Mouse (Mus musculus): Measurements from ENCODE around the gene Kcne1. TPM values are rescaled to one million over a fixed set of nuclear protein-coding genes. Genes with fewer than 3 reads are reported as not detected.

Kcne1 gene
- total and polyA plus RNA-seq, 2 experiments from 2014 or later, result 0.05 to 0.16 TPM

DNA sequence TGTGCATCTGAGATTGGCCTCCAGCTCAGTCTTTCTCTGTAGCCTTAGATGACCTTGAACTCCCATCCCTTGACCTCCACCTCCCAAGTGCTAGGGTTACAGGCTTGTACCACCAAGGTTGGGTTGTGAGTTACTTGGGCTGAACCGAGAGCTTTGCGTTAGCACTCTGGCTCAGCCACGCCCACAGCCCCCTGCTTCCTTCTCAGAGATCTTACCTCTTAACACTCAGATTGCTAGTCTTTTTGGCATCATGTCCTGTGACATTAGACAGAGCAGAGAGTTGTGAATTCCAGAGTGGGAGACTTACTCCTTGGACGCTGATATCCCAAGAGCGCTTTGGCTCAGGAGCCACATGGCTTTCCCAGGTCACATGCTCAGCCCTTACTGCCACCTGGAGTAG is 56.8 kb downstream of the Kcne1 start:
- Histone ChIP-seq H3K36me3 (ENCODE audit: insufficient read depth, low read length) (peaks cover 23% of the 10 kb centered on the region; the same call in 1 of the 2 replicates), H3K4me1 (ENCODE audit: insufficient read depth, low read length) (peaks cover 14% of the 10 kb centered on the region), H3K4me2 (ENCODE audit: low read depth, low read length) (peak overlapping the region; percentile 90), H3K9me3 (ENCODE audit: low read length) (no peaks in the 10 kb centered on the region), H3K27me3 (ENCODE audit: insufficient read depth, low read length) (no peaks in the 10 kb centered on the region), H3K9ac (replicated peaks; ENCODE audit: low read length) (peak overlapping the region; percentile 79; the same call in 1 of the 2 replicates), H3K27ac (peak overlapping the region; percentile 82), H3K4me3 (ENCODE audit: low read length) (peak overlapping the region; percentile 73)
- DNase-seq (ENCODE audit: low spot score) (no peak), ATAC-seq (no peak)
- no peak for TF ChIP-seq CTCF (IDR thresholded peaks at IDR 0.05; ENCODE audit: low read depth)
- 56% methylated on average over 5 of the region's 5 CpGs for WGBS

GRCm38 (mm10) chr16:92301989-92302388 is 57.3 kb downstream of the Kcne1 start:
- Histone ChIP-seq H3K4me3 (ENCODE audit: low read length) (peak overlapping the region; percentile 73), H3K27me3 (ENCODE audit: insufficient read depth, low read length) (no peaks in the 10 kb centered on the region), H3K4me2 (ENCODE audit: low read depth, low read length) (peak overlapping the region; percentile 90), H3K36me3 (ENCODE audit: insufficient read depth, low read length) (peaks cover 18% of the 10 kb centered on the region; the same call in 1 of the 2 replicates), H3K9me3 (ENCODE audit: low read length) (no peaks in the 10 kb centered on the region), H3K9ac (replicated peaks; ENCODE audit: low read length) (peak overlapping the region; percentile 79), H3K4me1 (ENCODE audit: insufficient read depth, low read length) (peaks cover 14% of the 10 kb centered on the region), H3K27ac (peak overlapping the region; percentile 82)
- peak; percentile 65 for DNase-seq (ENCODE audit: low spot score)
- ATAC-seq, result peak; percentile 41; the same call in 1 of the 2 replicates
- 20% methylated on average over 5 of the region's 5 CpGs for WGBS
- no peak for TF ChIP-seq CTCF (IDR thresholded peaks at IDR 0.05; ENCODE audit: low read depth)

- Histone ChIP-seq H3K4me1 (ENCODE audit: insufficient read depth, low read length) (peaks cover 14% of the 10 kb centered on the region), H3K27me3 (ENCODE audit: insufficient read depth, low read length) (no peaks in the 10 kb centered on the region), H3K9ac (replicated peaks; ENCODE audit: low read length) (peak overlapping the region; percentile 79), H3K27ac (peak overlapping the region; percentile 82), H3K36me3 (ENCODE audit: insufficient read depth, low read length) (peaks cover 13% of the 10 kb centered on the region; the same call in 1 of the 2 replicates), H3K4me2 (ENCODE audit: low read depth, low read length) (peak overlapping the region; percentile 90), H3K4me3 (ENCODE audit: low read length) (peak overlapping the region; percentile 73), H3K9me3 (ENCODE audit: low read length) (no peaks in the 10 kb centered on the region)
- under 1% methylated on average over 12 of the region's 12 CpGs for WGBS
- TF ChIP-seq CTCF (IDR thresholded peaks at IDR 0.05; ENCODE audit: low read depth), result no peak
- peak; percentile 66 for ATAC-seq
- DNase-seq (ENCODE audit: low spot score), result peak; percentile 55
These were observed 57.9 kb downstream of the Kcne1 start for GRCm38 (mm10) chr16:92301412-92301806.

- DNase-seq (ENCODE audit: low spot score) (peak; percentile 99), ATAC-seq (peak; percentile 95)
- no peaks in the 10 kb centered on the region for H3K9me3 ChIP-seq (ENCODE audit: low read length)
- H3K4me2 ChIP-seq (ENCODE audit: low read depth, low read length), result peak within 1 kb of the TSS; percentile 90
- WGBS, result 8% methylated on average over 32 of the region's 32 CpGs
- H3K4me3 ChIP-seq (ENCODE audit: low read length), result peak within 1 kb of the TSS; percentile 73
- peaks cover 14% of the 10 kb centered on the region for H3K4me1 ChIP-seq (ENCODE audit: insufficient read depth, low read length)
- no peak for TF ChIP-seq CTCF (IDR thresholded peaks at IDR 0.05; ENCODE audit: low read depth)
- H3K27me3 ChIP-seq (ENCODE audit: insufficient read depth, low read length), result no peaks in the 10 kb centered on the region
- H3K36me3 ChIP-seq (ENCODE audit: insufficient read depth, low read length), result peaks cover 8% of the 10 kb centered on the region; the same call in 1 of the 2 replicates
- H3K27ac ChIP-seq, result peak within 1 kb of the TSS; percentile 82
- peak within 1 kb of the TSS; percentile 79 for H3K9ac ChIP-seq (replicated peaks; ENCODE audit: low read length)
These were observed 58.4 kb downstream of the Kcne1 start, which contains the start of gene Smim11 for GRCm38 (mm10) chr16:92300649-92301411. TSS of gene Smim11 (plus strand) at chr16:92301286.

Other genes with a start within 250 kb of the Kcne1 start
- gene Kcne2, start 67.1 kb downstream of the Kcne1 start, total RNA-seq (2014; rRNA removed), result 4.7 and 8.2 TPM in 2 replicates
- gene Kcne2, start 67.1 kb downstream of the Kcne1 start, polyA plus RNA-seq (2015; fragmentation: Nextera tagmentation; extraction: Ambion mirVana), result 19.1 and 19.3 TPM in 2 replicates
- 1.5 and 10.4 TPM in 2 replicates for gene Smim11, start 58.2 kb downstream of the Kcne1 start, total RNA-seq (2014; rRNA removed)
- gene Smim11, start 58.2 kb downstream of the Kcne1 start, polyA plus RNA-seq (2015; fragmentation: Nextera tagmentation; extraction: Ambion mirVana), result 56.0 and 73.6 TPM in 2 replicates
- not detected in 2 replicates for gene Fam243, start 38.0 kb downstream of the Kcne1 start, total RNA-seq (2014; rRNA removed)
- not detected in 2 replicates for gene Fam243, start 38.0 kb downstream of the Kcne1 start, polyA plus RNA-seq (2015; fragmentation: Nextera tagmentation; extraction: Ambion mirVana)
- 78.9 and 87.1 TPM in 2 replicates for gene Rcan1, start 111.4 kb upstream of the Kcne1 start, total RNA-seq (2014; rRNA removed)
- 63.0 and 67.4 TPM in 2 replicates for gene Rcan1, start 111.4 kb upstream of the Kcne1 start, polyA plus RNA-seq (2015; fragmentation: Nextera tagmentation; extraction: Ambion mirVana)
- gene Clic6, start 126.3 kb upstream of the Kcne1 start, total RNA-seq (2014; rRNA removed), result 4.5 and 6.2 TPM in 2 replicates
- gene Clic6, start 126.3 kb upstream of the Kcne1 start, polyA plus RNA-seq (2015; fragmentation: Nextera tagmentation; extraction: Ambion mirVana), result 7.7 and 8.9 TPM in 2 replicates